Mouse (Mus musculus) large intestine, adult 2 months (tissue): ENCODE measurements at regions not wholly inside any gene's neighbourhood (a gene's known extent, or its start where the extent isn't known, plus 50 kb on each side); places are given as distances from the start of the nearest gene placed in this dataset.

Experiments used
- DNase-seq: peaks from one replicate; pipeline ENCODE4 v3.0.0-alpha.2; 2012; ENCODE audit warnings: low read depth, low spot score
- WGBS: fragments of 180-500 bp; shearing (Covaris S2); methylation state at CpG from one replicate; pipeline ENCODE4 v1.1.7; 2018; 5-methylcytosine and 5-hydroxymethylcytosine counted together

- 76% methylated on average over 5 of the region's 5 CpGs for WGBS
Measured at GRCm38 (mm10) chr3:149682246-149682645, 691.9 kb upstream of the Adgrl2 start.

GRCm38 (mm10) chr3:149673926-149674325, 683.6 kb upstream of the Adgrl2 start:
- no peak for DNase-seq

More at GRCm38 (mm10) chr3:149682246-149682645, 691.9 kb upstream of the Adgrl2 start:
- no peak for DNase-seq

- DNase-seq: no peak
- 73% methylated on average over 3 of the region's 3 CpGs for WGBS
Measured at GRCm38 (mm10) chr3:149664624-149665023, 674.3 kb upstream of the Adgrl2 start.

- WGBS: 27% methylated on average over 2 of the region's 2 CpGs
- no peak for DNase-seq
Measured at GRCm38 (mm10) chr3:149638324-149638723, 648.0 kb upstream of the Adgrl2 start.

- no peak for DNase-seq
Measured at GRCm38 (mm10) chr3:149626186-149626585, 635.8 kb upstream of the Adgrl2 start.

GRCm38 (mm10) chr3:149625497-149625896, 635.1 kb upstream of the Adgrl2 start:
- no peak for DNase-seq
- 84% methylated on average over 1 of the region's 1 CpGs for WGBS

- DNase-seq: no peak
Measured at GRCm38 (mm10) chr3:149625066-149625465, 634.7 kb upstream of the Adgrl2 start.

GRCm38 (mm10) chr3:149623851-149624532, 633.6 kb upstream of the Adgrl2 start:
- DNase-seq: no peak
- WGBS: 61% methylated on average over 4 of the region's 4 CpGs

More at GRCm38 (mm10) chr3:149625066-149625465, 634.7 kb upstream of the Adgrl2 start:
- WGBS: 75% methylated on average over 3 of the region's 3 CpGs

GRCm38 (mm10) chr3:149603865-149604264, 613.5 kb upstream of the Adgrl2 start:
- no peak for DNase-seq
- 46% methylated on average over 5 of the region's 5 CpGs for WGBS

GRCm38 (mm10) chr3:149601276-149601675, 610.9 kb upstream of the Adgrl2 start:
- WGBS: 78% methylated on average over 5 of the region's 5 CpGs
- DNase-seq: no peak

- WGBS: 70% methylated on average over 4 of the region's 4 CpGs
- DNase-seq: no peak
Measured at GRCm38 (mm10) chr3:149594470-149594869, 604.1 kb upstream of the Adgrl2 start.

GRCm38 (mm10) chr3:149585769-149586168, 595.4 kb upstream of the Adgrl2 start:
- WGBS: 70% methylated on average over 2 of the region's 2 CpGs
- no peak for DNase-seq

GRCm38 (mm10) chr3:149581141-149581540, 590.8 kb upstream of the Adgrl2 start:
- WGBS: 81% methylated on average over 3 of the region's 3 CpGs
- no peak for DNase-seq

- DNase-seq: no peak
- WGBS: 82% methylated on average over 3 of the region's 3 CpGs
Measured at GRCm38 (mm10) chr3:149575678-149576077, 585.3 kb upstream of the Adgrl2 start.

GRCm38 (mm10) chr3:149566853-149567252, 576.5 kb upstream of the Adgrl2 start:
- DNase-seq: no peak
- WGBS: 73% methylated on average over 6 of the region's 6 CpGs

- 86% methylated on average over 9 of the region's 9 CpGs for WGBS
- DNase-seq: no peak
Measured at GRCm38 (mm10) chr3:149550231-149550951, 560.0 kb upstream of the Adgrl2 start.

- DNase-seq: no peak
Measured at GRCm38 (mm10) chr3:149547045-149547444, 556.7 kb upstream of the Adgrl2 start.

GRCm38 (mm10) chr3:149546256-149546655, 555.9 kb upstream of the Adgrl2 start:
- WGBS: 51% methylated on average over 10 of the region's 10 CpGs
- no peak for DNase-seq

More at GRCm38 (mm10) chr3:149547045-149547444, 556.7 kb upstream of the Adgrl2 start:
- WGBS: 71% methylated on average over 6 of the region's 6 CpGs

- no peak for DNase-seq
- 64% methylated on average over 4 of the region's 4 CpGs for WGBS
Measured at GRCm38 (mm10) chr3:149534183-149534582, 543.8 kb upstream of the Adgrl2 start.

GRCm38 (mm10) chr3:149530026-149530607, 539.8 kb upstream of the Adgrl2 start:
- DNase-seq: no peak
- WGBS: 89% methylated on average over 13 of the region's 13 CpGs

- WGBS: 94% methylated on average over 3 of the region's 3 CpGs
- no peak for DNase-seq
Measured at GRCm38 (mm10) chr3:149526509-149526908, 536.2 kb upstream of the Adgrl2 start.
